Mouse (Mus musculus): ENCODE data around the gene Wasl. TPM values are rescaled to one million over a fixed set of nuclear protein-coding genes. Genes with fewer than 3 reads are reported as not detected.

Gene Wasl
- total and polyA plus RNA-seq, 2 experiments from 2014 or later: 19.0 to 49.0 TPM

- Histone ChIP-seq H3K4me2 (ENCODE audit: low read depth, low read length) (no peak overlapping the region), H3K4me1 (ENCODE audit: control insufficient read depth, insufficient read depth) (no peaks in the 10 kb centered on the region), H3K27ac (ENCODE audit: low read depth) (no peak overlapping the region), H3K4me3 (ENCODE audit: low read depth, low read length) (no peak overlapping the region), H3K9ac (replicated peaks; ENCODE audit: low read depth, low read length) (no peak overlapping the region), H3K36me3 (replicated peaks; ENCODE audit: control insufficient read depth, insufficient read depth, low read length) (no peaks in the 10 kb centered on the region), H3K9me3 (replicated peaks; ENCODE audit: control insufficient read depth, low read length) (no peaks in the 10 kb centered on the region), H3K27me3 (ENCODE audit: control insufficient read depth, insufficient read depth, low read length) (no peaks in the 10 kb centered on the region)
- ATAC-seq (ENCODE audit: insufficient read depth, low read depth) (no peak), DNase-seq (ENCODE audit: low spot score) (no peak)
- TF ChIP-seq CTCF (IDR thresholded peaks at IDR 0.05; ENCODE audit: low read depth) (no peak), EP300 (IDR thresholded peaks at IDR 0.05; ENCODE audit: low read depth) (no peak)
- WGBS: 45% methylated on average over 9 of the region's 9 CpGs
Observed at GRCm38 (mm10) chr6:24564081-24564480, 100.7 kb downstream of the Wasl start.

Other genes starting within 250 kb of the Wasl start
- 0.15 TPM in 1 of 2 replicates, not detected in the other for gene Iqub, start 149.9 kb downstream of the Wasl start, total RNA-seq (2014; rRNA removed; ENCODE audit: low replicate concordance)
- gene Iqub, start 149.9 kb downstream of the Wasl start, polyA plus RNA-seq (2015; fragmentation: Nextera tagmentation; extraction: Ambion mirVana): 0.16 and 0.23 TPM in 2 replicates
- 55.0 and 113 TPM in 2 replicates for gene Ndufa5, start 137.0 kb downstream of the Wasl start, total RNA-seq (2014; rRNA removed; ENCODE audit: low replicate concordance)
- gene Ndufa5, start 137.0 kb downstream of the Wasl start, polyA plus RNA-seq (2015; fragmentation: Nextera tagmentation; extraction: Ambion mirVana): 1,697 and 1,774 TPM in 2 replicates
- gene Asb15, start 136.9 kb downstream of the Wasl start, total RNA-seq (2014; rRNA removed; ENCODE audit: low replicate concordance): 1.5 and 3.4 TPM in 2 replicates
- gene Asb15, start 136.9 kb downstream of the Wasl start, polyA plus RNA-seq (2015; fragmentation: Nextera tagmentation; extraction: Ambion mirVana): 1.4 and 1.5 TPM in 2 replicates
- 51.9 and 68.1 TPM in 2 replicates for gene Lmod2, start 67.2 kb downstream of the Wasl start, total RNA-seq (2014; rRNA removed; ENCODE audit: low replicate concordance)
- 62.2 and 70.3 TPM in 2 replicates for gene Lmod2, start 67.2 kb downstream of the Wasl start, polyA plus RNA-seq (2015; fragmentation: Nextera tagmentation; extraction: Ambion mirVana)
- not detected in 2 replicates for gene Hyal6, start 68.2 kb upstream of the Wasl start, total RNA-seq (2014; rRNA removed; ENCODE audit: low replicate concordance)
- gene Hyal6, start 68.2 kb upstream of the Wasl start, polyA plus RNA-seq (2015; fragmentation: Nextera tagmentation; extraction: Ambion mirVana): 0.03 TPM in 1 of 2 replicates, not detected in the other
- not detected in 2 replicates for gene Hyal4, start 83.3 kb upstream of the Wasl start, total RNA-seq (2014; rRNA removed; ENCODE audit: low replicate concordance)
- not detected in 2 replicates for gene Hyal4, start 83.3 kb upstream of the Wasl start, polyA plus RNA-seq (2015; fragmentation: Nextera tagmentation; extraction: Ambion mirVana)
- gene Spam1, start 126.2 kb upstream of the Wasl start, total RNA-seq (2014; rRNA removed; ENCODE audit: low replicate concordance): not detected in 2 replicates
- gene Spam1, start 126.2 kb upstream of the Wasl start, polyA plus RNA-seq (2015; fragmentation: Nextera tagmentation; extraction: Ambion mirVana): not detected in 2 replicates
- gene Hyal5, start 193.0 kb upstream of the Wasl start, total RNA-seq (2014; rRNA removed; ENCODE audit: low replicate concordance): not detected in 2 replicates
- not detected in 2 replicates for gene Hyal5, start 193.0 kb upstream of the Wasl start, polyA plus RNA-seq (2015; fragmentation: Nextera tagmentation; extraction: Ambion mirVana)